ENCODE assay signal across 21 mouse cellular contexts in genomic region chr9:43326015-43326631, GRCm38 (mm10). TPM values are rescaled to one million over a fixed set of nuclear protein-coding genes. Genes with fewer than 3 reads are reported as not detected.
DNase-seq lines count a peak whose midpoint lies in the region; ATAC-seq and TF ChIP-seq lines count a peak whose summit lies in the region.
"Had no signal": no experiment of that assay in that cellular context is flagged by ENCODE, and none has a peak within 500 bp of the region (broad histone marks: within the 10 kb centered on the region; RNA-seq: fewer than 3 reads in every experiment).

No protein-coding gene starts in this region.

- H3K9me3 ChIP-seq in embryonic facial prominence, embryonic 15.5 days (replicated peaks): no peaks in the 10 kb centered on the region
- H3K9me3 ChIP-seq in embryonic facial prominence, embryonic 10.5 days: no peaks in the 10 kb centered on the region
- H3K9me3 ChIP-seq in kidney, postnatal 0 days (replicated peaks; ENCODE audit: low read length): no peaks in the 10 kb centered on the region
- no peaks in the 10 kb centered on the region for H3K9me3 ChIP-seq in stomach, embryonic 16.5 days (replicated peaks; ENCODE audit: control insufficient read depth, low read length)
- H3K9me3 ChIP-seq: forebrain, embryonic 15.5 days; hindbrain, embryonic 13.5 days; midbrain, embryonic 13.5 days; neural tube, embryonic 12.5 days had no signal

- H3K36me3 ChIP-seq in embryonic facial prominence, embryonic 15.5 days: no peaks in the 10 kb centered on the region
- no peaks in the 10 kb centered on the region for H3K36me3 ChIP-seq in embryonic facial prominence, embryonic 10.5 days (replicated peaks)
- H3K36me3 ChIP-seq in kidney, postnatal 0 days (ENCODE audit: insufficient read depth, low read length): no peaks in the 10 kb centered on the region
- H3K36me3 ChIP-seq in stomach, embryonic 16.5 days (ENCODE audit: control insufficient read depth, insufficient read depth, low read length): no peaks in the 10 kb centered on the region
- H3K36me3 ChIP-seq: forebrain, embryonic 15.5 days; hindbrain, embryonic 13.5 days; midbrain, embryonic 13.5 days; neural tube, embryonic 12.5 days had no signal

- no peak overlapping the region for H3K9ac ChIP-seq in embryonic facial prominence, embryonic 15.5 days
- H3K9ac ChIP-seq in kidney, postnatal 0 days (ENCODE audit: low read depth, low read length): no peak overlapping the region
- no peak overlapping the region; the same call in 1 of the 2 replicates for H3K9ac ChIP-seq in stomach, embryonic 16.5 days (ENCODE audit: low read length)
- H3K9ac ChIP-seq: forebrain, embryonic 15.5 days; hindbrain, embryonic 13.5 days; midbrain, embryonic 13.5 days; neural tube, embryonic 12.5 days had no signal

- WGBS in embryonic facial prominence, embryonic 15.5 days: 67% methylated on average over 7 of the region's 7 CpGs
- WGBS in embryonic facial prominence, embryonic 10.5 days: 69% methylated on average over 7 of the region's 7 CpGs
- 51% methylated on average over 7 of the region's 7 CpGs for WGBS in kidney, postnatal 0 days
- 61% methylated on average over 7 of the region's 7 CpGs for WGBS in stomach, embryonic 16.5 days

- H3K4me1 ChIP-seq in embryonic facial prominence, embryonic 15.5 days: 0 out of 2 replicates have a peak, but pooled peaks cover 10% of the 10 kb centered on the region
- peaks cover 28% of the 10 kb centered on the region for H3K4me1 ChIP-seq in embryonic facial prominence, embryonic 10.5 days
- H3K4me1 ChIP-seq in kidney, postnatal 0 days (replicated peaks; ENCODE audit: insufficient read depth, low read length): no peaks in the 10 kb centered on the region
- H3K4me1 ChIP-seq in stomach, embryonic 16.5 days (ENCODE audit: control insufficient read depth, insufficient read depth, low read length): peaks cover 7% of the 10 kb centered on the region; the same call in 1 of the 2 replicates

- no peak for DNase-seq in embryonic facial prominence, embryonic 10.5 days (ENCODE audit: low spot score)
- DNase-seq in kidney, postnatal 0 days (ENCODE audit: low spot score): no peak
- no peak for DNase-seq in kidney, postnatal 14 days
- peak; percentile 76 for DNase-seq in urinary bladder, postnatal 14 days (ENCODE audit: low spot score)
- DNase-seq in urinary bladder, postnatal 4 days (ENCODE audit: low spot score in 2 of 2): no peak
- no peak for DNase-seq in thymus, postnatal 14 days
- DNase-seq: adrenal gland, postnatal 10 days; cerebellum, adult 9-10 months; kidney, adult 11 months; liver; thymus, adult 18-20 months had no signal

- H3K27me3 ChIP-seq in embryonic facial prominence, embryonic 15.5 days: no peaks in the 10 kb centered on the region
- H3K27me3 ChIP-seq in embryonic facial prominence, embryonic 10.5 days (replicated peaks; ENCODE audit: low read depth, poor library complexity, severe bottlenecking): peaks cover 21% of the 10 kb centered on the region
- no peaks in the 10 kb centered on the region for H3K27me3 ChIP-seq in kidney, postnatal 0 days (ENCODE audit: insufficient read depth, low read length)
- H3K27me3 ChIP-seq in stomach, embryonic 16.5 days (ENCODE audit: control insufficient read depth, insufficient read depth, low read length): no peaks in the 10 kb centered on the region
- H3K27me3 ChIP-seq: forebrain, embryonic 15.5 days; neural tube, embryonic 12.5 days had no signal

- H3K4me2 ChIP-seq in embryonic facial prominence, embryonic 15.5 days (replicated peaks): no peak overlapping the region
- no peak overlapping the region for H3K4me2 ChIP-seq in kidney, postnatal 0 days (ENCODE audit: low read length)
- no peak overlapping the region for H3K4me2 ChIP-seq in stomach, embryonic 16.5 days (ENCODE audit: low read depth, low read length)
- H3K4me2 ChIP-seq: forebrain, embryonic 15.5 days; hindbrain, embryonic 13.5 days; midbrain, embryonic 13.5 days; neural tube, embryonic 12.5 days had no signal

- no peak overlapping the region for H3K4me3 ChIP-seq in embryonic facial prominence, embryonic 15.5 days (replicated peaks)
- H3K4me3 ChIP-seq in embryonic facial prominence, embryonic 10.5 days: no peak overlapping the region
- H3K4me3 ChIP-seq in kidney, postnatal 0 days (replicated peaks; ENCODE audit: low read depth, low read length): no peak overlapping the region
- H3K4me3 ChIP-seq in stomach, embryonic 16.5 days (replicated peaks; ENCODE audit: low read length): no peak overlapping the region
- H3K4me3 ChIP-seq: forebrain, embryonic 15.5 days; hindbrain, embryonic 13.5 days; midbrain, embryonic 13.5 days; neural tube, embryonic 12.5 days had no signal

- H3K27ac ChIP-seq in embryonic facial prominence, embryonic 15.5 days (replicated peaks): peak overlapping the region; percentile 65
- H3K27ac ChIP-seq in embryonic facial prominence, embryonic 10.5 days (replicated peaks): no peak overlapping the region; the same call in 1 of the 2 replicates
- H3K27ac ChIP-seq in kidney, postnatal 0 days: no peak overlapping the region
- peak overlapping the region; percentile 82 for H3K27ac ChIP-seq in stomach, embryonic 16.5 days (ENCODE audit: low read length)
- H3K27ac ChIP-seq: forebrain, embryonic 15.5 days; hindbrain, embryonic 13.5 days; macrophage; midbrain, embryonic 13.5 days; neural tube, embryonic 12.5 days had no signal

- ATAC-seq in embryonic facial prominence, embryonic 15.5 days (ENCODE audit: insufficient number of reproducible peaks, low FRiP score, low TSS enrichment, low read depth): peak; percentile 35
- 0 out of 2 replicates have a peak, but pooled peaks have one; percentile 37 for ATAC-seq in kidney, postnatal 0 days (replicated peaks; ENCODE audit: low FRiP score, low read depth)
- ATAC-seq in stomach, embryonic 16.5 days (ENCODE audit: insufficient read depth, low FRiP score): peak; percentile 71; the same call in 1 of the 2 replicates
- ATAC-seq: CD4-positive, CD25-positive, alpha-beta regulatory T cell, adult 4 months; forebrain, embryonic 15.5 days; midbrain, embryonic 13.5 days; Patski had no signal

- no peak for TF ChIP-seq CTCF in kidney, postnatal 0 days (IDR thresholded peaks at IDR 0.05; ENCODE audit: low read depth)

RNA-seq across cellular contexts. Expression of gene Trim29, which starts 15.5 kb away (rescaled TPM):
- polyA plus RNA-seq in embryonic facial prominence, embryonic 15.5 days (2015; fragmentation: Nextera tagmentation; extraction: Ambion mirVana): 131 and 142 TPM in 2 replicates
- polyA plus RNA-seq in embryonic facial prominence, embryonic 10.5 days (2016; fragmentation: Nextera tagmentation; extraction: Ambion mirVana): 4.4 and 4.7 TPM in 2 replicates
- polyA plus RNA-seq in kidney, postnatal 0 days (2015; fragmentation: Nextera tagmentation; extraction: Ambion mirVana): 2.5 and 2.6 TPM in 2 replicates
- 54.1 and 69.6 TPM in 2 replicates for polyA plus RNA-seq in stomach, embryonic 16.5 days (2015; fragmentation: Nextera tagmentation; extraction: Ambion mirVana)
- polyA plus RNA-seq: CD4-positive, CD25-positive, alpha-beta regulatory T cell, adult 4 months; forebrain, embryonic 15.5 days; hindbrain, embryonic 13.5 days; liver, embryonic 16.5 days; Patski had no signal

Comparison
In these comparisons a context has a peak if more than half of its experiments do, and no peak if none do; other contexts are left out.
1. H3K27ac ChIP-seq: peak in embryonic facial prominence, embryonic 15.5 days (single experiment) and stomach, embryonic 16.5 days (single experiment); none in embryonic facial prominence, embryonic 10.5 days (single experiment) and kidney, postnatal 0 days (single experiment).
2. Peak in every context shown above with its lines, with median percentiles within 50 percentile points of each other: ATAC-seq.